Mouse (Mus musculus) left cerebral cortex, postnatal 36 days (tissue): Measurements from ENCODE around the gene Samd13. TPM values are rescaled to one million over a fixed set of nuclear protein-coding genes. Genes with fewer than 3 reads are reported as not detected.

ENCODE experiments used
- DNase-seq, 2 experiments: peaks; one replicate each; pipeline ENCODE4 v3.0.0; 2021 to 2022; ENCODE audit warnings: low spot score in 2 of 2, mixed read lengths in 1 of 2
- intact Hi-C: fragments of 180-260 bp; cut with DNase I; formaldehyde crosslinking; loops from one replicate; pipeline ENCODE4 v1.15.1; 2025
- total RNA-seq, 2 experiments: library from RNA; stranded (reverse); gene quantifications; 2 replicates each; pipeline ENCODE4 v1.2.3; 2021

Samd13 gene
- total RNA-seq, 2 experiments from 2014 or later = 0.20 to 0.95 TPM

DNA sequence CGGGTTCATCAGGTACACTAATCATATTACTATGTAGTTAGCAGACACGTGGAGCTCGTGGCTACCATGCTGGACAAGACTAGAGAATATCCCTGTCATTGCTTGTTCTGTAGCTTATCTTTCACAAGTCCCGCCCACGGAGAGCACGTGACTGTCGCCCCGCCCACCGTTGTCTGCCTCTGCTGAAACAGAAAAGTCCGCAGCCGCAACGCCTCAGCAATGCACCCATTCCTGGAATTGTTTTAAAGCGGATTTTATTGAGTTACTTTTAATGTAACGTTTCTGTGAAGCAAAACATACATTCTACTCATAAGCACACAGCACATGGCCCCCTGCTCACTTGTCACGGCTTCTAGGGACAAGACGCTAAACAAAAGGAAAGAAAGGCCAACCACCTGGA lies 5.7 kb downstream of the Samd13 start:
- intact Hi-C loops = loop anchor here (5.0 kb wide), 1 partner anchor 112 kb away; no protein-coding TSS in a partner anchor
- DNase-seq = no peak

DNA sequence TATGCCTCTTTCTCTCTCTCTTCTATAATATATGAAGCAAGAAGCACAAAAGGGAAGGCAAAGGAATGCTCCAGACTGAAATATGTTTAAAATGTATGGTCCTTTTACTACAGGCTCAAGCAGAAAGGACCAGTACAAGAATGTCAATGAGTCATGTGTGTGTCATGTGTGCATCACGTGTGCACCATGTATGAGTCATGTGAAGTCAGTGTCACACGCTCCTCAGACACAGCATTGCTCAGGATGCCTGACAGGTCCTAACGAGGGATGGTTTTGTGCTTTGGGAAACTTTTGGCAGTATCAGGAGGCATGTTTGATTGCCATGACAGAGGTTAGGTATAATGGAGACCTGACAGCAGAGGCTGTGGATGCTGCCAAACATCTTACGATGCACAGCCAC lies 9.2 kb downstream of the Samd13 start:
- no peak for DNase-seq
- intact Hi-C loops = no loop called here

- intact Hi-C loops = no loop called here
- no peak for DNase-seq
Measured at GRCm38 (mm10) chr3:146675101-146675500, 10.3 kb downstream of the Samd13 start.

DNA sequence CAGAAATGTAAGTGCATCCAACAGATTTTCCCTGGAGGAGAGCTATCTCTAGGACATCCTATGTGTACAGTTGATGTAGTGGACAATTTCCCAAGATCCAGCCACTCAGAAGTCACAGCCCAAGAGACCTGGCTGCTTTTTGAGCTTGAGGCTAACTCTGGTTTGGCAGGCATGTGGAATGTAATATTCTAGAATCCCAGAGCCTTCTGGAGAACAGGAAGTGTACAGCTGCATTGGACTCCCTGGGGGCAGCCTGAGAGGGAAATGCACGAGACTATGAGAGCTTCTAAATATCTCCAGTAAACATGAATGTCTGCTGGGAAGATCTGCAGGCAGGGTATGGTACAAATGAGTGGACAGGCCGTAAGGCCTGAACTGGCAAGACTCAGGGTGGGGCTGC lies 14.3 kb downstream of the Samd13 start:
- intact Hi-C loops = no loop called here
- no peak for DNase-seq

- DNase-seq = no peak
- intact Hi-C loops = no loop called here
Measured at GRCm38 (mm10) chr3:146661907-146662306, 23.5 kb downstream of the Samd13 start.

GRCm38 (mm10) chr3:146661001-146661400 lies 24.4 kb downstream of the Samd13 start:
- DNase-seq = no peak
- intact Hi-C loops = no loop called here

- DNase-seq = no peak
- intact Hi-C loops = no loop called here
Measured at GRCm38 (mm10) chr3:146659321-146659720, 26.1 kb downstream of the Samd13 start.

- no peak for DNase-seq
- intact Hi-C loops = no loop called here
Measured at GRCm38 (mm10) chr3:146658061-146658639, 27.2 kb downstream of the Samd13 start.

- DNase-seq = no peak
- intact Hi-C loops = no loop called here
Measured at GRCm38 (mm10) chr3:146657433-146657832, 28.0 kb downstream of the Samd13 start.

DNA sequence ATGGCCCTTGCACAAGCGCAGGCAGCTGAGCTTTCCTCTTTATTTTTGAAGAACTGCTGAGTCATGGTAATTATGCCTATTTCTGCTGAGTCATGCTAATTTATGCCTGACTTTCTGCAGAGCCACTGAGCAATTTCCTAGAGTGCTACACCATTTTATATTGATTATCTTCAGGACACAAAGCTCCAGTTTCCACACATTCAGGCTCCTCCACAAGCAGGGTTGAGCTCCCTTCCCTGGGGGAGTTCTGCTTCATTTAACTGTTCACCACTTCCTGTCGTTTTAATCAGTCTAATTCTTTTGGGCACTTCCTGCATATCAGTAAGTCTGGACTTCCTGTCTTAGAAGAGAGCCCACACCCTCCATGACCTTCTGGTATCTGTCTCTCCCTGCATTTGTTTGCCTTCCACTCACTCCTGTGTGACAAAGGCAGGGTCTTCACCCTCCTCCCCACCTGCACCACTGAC lies 30.2 kb downstream of the Samd13 start:
- DNase-seq = no peak
- intact Hi-C loops = no loop called here

DNA sequence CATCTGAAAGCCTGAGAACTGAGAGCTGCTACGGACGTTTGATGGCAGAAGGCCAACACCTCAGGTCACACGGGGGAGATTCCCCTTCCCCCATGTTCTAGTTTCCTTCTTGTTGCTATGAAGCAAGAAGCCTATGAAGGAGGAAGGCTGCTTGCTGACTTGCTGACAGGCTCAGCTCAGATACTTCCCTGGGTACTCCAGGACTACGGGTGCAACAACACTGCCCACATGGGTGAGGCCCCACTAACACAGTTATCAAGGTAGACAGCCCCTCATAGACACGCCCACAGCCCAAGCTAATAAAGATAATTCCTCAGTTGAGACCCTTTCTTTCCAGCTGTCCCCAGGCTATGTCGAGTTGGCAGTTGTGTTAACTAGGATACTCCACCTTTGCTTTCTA lies 31.7 kb downstream of the Samd13 start:
- intact Hi-C loops = no loop called here
- no peak for DNase-seq

DNA sequence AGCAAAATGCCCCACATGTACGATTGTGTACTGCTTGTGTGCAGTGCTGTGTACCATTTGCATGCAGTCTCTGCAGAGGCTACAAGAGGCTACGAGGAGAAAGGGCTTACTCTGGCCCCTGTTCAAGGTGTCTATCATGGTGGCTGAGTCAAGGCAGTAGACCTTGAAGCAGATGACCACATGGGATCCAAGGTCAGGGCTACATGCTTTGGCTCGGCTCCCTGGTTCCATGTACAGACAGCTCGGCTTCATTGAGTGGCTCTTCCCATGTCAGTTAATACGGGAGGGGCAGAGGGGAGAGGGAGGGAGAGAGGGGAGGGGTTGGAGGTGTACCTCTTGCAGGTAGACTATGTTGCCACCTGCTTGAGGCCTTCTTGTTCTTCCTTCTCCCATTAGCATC lies 33.0 kb downstream of the Samd13 start:
- intact Hi-C loops = no loop called here
- no peak for DNase-seq

GRCm38 (mm10) chr3:146651217-146651616 lies 34.2 kb downstream of the Samd13 start, which contains the start of gene 4930503B20Rik:
Gene 4930503B20Rik, minus strand, starts transcription at chr3:146651317.
- intact Hi-C loops = no loop called here
- no peak for DNase-seq

DNA sequence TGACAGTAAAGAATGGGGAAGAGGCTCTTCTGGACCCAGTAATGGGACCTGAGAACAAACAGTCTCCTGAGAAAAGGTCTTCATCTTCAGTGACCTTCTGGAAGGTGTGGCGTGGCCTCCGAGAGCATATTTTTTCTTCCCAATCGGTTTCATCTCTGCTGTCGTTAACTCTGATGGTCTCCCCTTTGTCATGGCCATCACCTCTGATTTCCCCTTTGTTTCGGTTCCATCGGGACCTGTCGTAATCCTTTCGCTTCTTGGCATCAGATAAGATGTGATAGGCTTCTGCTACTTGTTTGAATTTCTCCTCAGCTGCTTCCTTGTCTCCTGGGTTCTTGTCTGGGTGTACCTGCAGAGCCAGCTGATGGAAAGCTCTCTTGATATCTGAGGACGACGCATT lies 34.7 kb downstream of the Samd13 start:
- DNase-seq = no peak
- intact Hi-C loops = no loop called here

DNA sequence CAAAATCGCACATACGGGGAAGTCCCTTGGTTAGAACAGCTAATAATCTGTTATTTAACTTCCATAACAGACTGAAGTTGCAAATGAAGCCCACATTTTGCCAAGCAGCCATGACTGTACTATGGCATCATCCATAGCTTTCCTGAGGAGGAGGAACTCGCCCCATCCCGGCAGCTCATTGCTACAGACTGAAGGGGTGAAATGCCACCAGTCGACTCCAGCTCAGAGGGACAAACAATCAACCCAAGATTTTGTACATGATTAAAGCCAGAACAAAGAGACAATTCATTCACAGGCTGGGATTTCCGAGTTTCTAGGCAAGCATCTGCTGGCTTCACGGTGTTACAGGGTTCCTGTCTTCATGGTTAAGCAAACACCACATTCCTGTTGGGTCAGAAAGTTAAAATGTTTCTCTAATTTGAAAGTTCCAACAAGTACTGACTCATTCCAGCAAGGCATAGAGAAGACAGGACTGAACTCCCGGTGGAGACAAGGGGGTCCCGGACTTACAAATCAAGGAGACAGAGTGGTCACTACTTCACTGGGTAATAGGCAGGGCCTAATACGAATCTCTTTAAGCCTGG lies 36.0 kb downstream of the Samd13 start:
- intact Hi-C loops = no loop called here
- no peak for DNase-seq

GRCm38 (mm10) chr3:146641818-146642427 lies 43.5 kb downstream of the Samd13 start:
- intact Hi-C loops = no loop called here

DNA sequence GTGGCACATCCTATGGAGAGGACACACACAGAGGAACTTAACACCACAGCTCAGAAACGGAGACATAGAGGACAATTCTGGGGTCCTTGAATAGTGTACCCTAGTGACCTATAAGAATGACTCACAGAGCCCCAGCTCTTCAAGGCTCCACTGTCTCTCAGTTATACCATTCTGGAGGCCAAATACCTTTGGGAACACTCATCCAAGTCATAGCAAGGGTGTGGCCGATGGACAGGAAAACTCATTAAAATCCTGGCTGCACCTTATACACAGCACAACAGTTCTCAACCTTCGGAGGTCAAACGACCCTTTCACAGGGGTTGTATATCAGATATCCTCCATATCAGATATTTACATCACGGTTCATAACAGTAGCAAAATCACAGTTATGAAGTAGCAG lies 52.9 kb downstream of the Samd13 start:
- DNase-seq = no peak
- intact Hi-C loops = no loop called here

More at GRCm38 (mm10) chr3:146641818-146642427, 43.5 kb downstream of the Samd13 start:
- no peak for DNase-seq

GRCm38 (mm10) chr3:146628227-146628982 lies 57.0 kb downstream of the Samd13 start:
- intact Hi-C loops = loop anchor here (5.0 kb wide), 1 partner anchor 61 kb away; no protein-coding TSS in a partner anchor

GRCm38 (mm10) chr3:146625766-146626165 lies 59.6 kb downstream of the Samd13 start:
- intact Hi-C loops = loop anchor here (5.0 kb wide), 1 partner anchor 58 kb away; no protein-coding TSS in a partner anchor
- peak; percentile 30 to 44 for DNase-seq

More at GRCm38 (mm10) chr3:146628227-146628982, 57.0 kb downstream of the Samd13 start:
- DNase-seq = no peak

DNA sequence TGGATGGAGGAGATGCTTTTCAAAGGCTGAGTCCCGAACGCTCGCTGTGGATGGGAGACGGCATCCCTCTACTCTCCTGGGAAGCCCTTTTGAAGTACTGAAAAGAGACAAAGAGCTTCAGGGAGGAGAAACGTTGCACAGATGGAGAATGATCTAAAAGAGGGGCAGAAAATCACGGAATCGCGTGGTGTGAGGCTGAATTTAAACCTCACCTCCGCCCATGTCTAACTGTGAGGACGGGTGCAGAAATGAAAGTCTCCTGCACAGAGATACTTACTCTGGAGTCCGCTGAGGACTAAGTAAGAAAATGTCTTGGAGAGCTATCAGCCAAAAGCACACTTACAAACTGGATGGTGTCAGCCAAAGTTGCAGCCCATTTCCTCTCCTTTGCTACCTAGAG lies 63.4 kb downstream of the Samd13 start:
- peak; percentile 50 to 67 for DNase-seq
- intact Hi-C loops = loop anchor here (2.0 to 5.0 kb wide), 4 partner anchors 63 to 277 kb away; partner anchors contain the start of gene Samd13
